Mouse (Mus musculus) neural tube, embryonic 13.5 days (tissue): ENCODE data around the gene Ak1. TPM values are rescaled to one million over a fixed set of nuclear protein-coding genes. Genes with fewer than 3 reads are reported as not detected.

Source experiments
- ATAC-seq: fragments of 200-750 bp; cut with Nextera tagmentation; 2 replicates; pipeline ENCODE4 v1.8.0; 2017; ENCODE audit warnings: low read depth, mild to moderate bottlenecking, moderate TSS enrichment, moderate library complexity
- H3K27ac ChIP-seq: fragments of 300-500 bp; sonication (generic); replicated peaks from 2 replicates; pipeline ENCODE4 v1.5.1; 2015; ENCODE audit warnings: moderate library complexity, mild to moderate bottlenecking, inconsistent platforms
- H3K27me3 ChIP-seq: fragments of 300-500 bp; sonication (generic); 2 replicates; pipeline ENCODE4 v1.6.1; 2015; ENCODE audit warnings: mild to moderate bottlenecking, inconsistent platforms
- H3K36me3 ChIP-seq: fragments of 300-500 bp; sonication (generic); 2 replicates; pipeline ENCODE4 v1.6.1; 2015; ENCODE audit warnings: mild to moderate bottlenecking, inconsistent platforms
- H3K4me1 ChIP-seq: fragments of 300-500 bp; sonication (generic); replicated peaks from 2 replicates; pipeline ENCODE4 v1.6.1; 2015; ENCODE audit warnings: inconsistent platforms
- H3K4me2 ChIP-seq: fragments of 300-500 bp; sonication (generic); 2 replicates; pipeline ENCODE4 v1.6.1; 2015; ENCODE audit warnings: inconsistent platforms, mild to moderate bottlenecking, moderate library complexity
- H3K4me3 ChIP-seq: fragments of 300-500 bp; sonication (generic); 2 replicates; pipeline ENCODE4 v1.5.1; 2015; ENCODE audit warnings: mild to moderate bottlenecking, inconsistent platforms
- H3K9ac ChIP-seq: fragments of 300-500 bp; sonication (generic); 2 replicates; pipeline ENCODE4 v1.6.1; 2015; ENCODE audit warnings: moderate library complexity, mild to moderate bottlenecking, inconsistent platforms
- H3K9me3 ChIP-seq: fragments of 300-500 bp; sonication (generic); 2 replicates; pipeline ENCODE4 v1.6.1; 2016; ENCODE audit warnings: inconsistent platforms
- WGBS: fragments of 180-500 bp; shearing (Covaris S2); methylation state at CpG from one replicate; pipeline ENCODE4 v1.1.7; 2015; 5-methylcytosine and 5-hydroxymethylcytosine counted together
- microRNA counts: library from miRNA; unstranded; fragments of <30 nt; microRNA quantifications from one replicate; lab custom pipeline; 2016
- microRNA-seq: library from miRNA; unstranded; fragments of <30 nt; microRNA quantifications from one replicate; pipeline ENCODE4, GENCODE M21; 2016
- polyA plus RNA-seq: library from polyadenylated mRNA; unstranded; fragments of >200 nt; fragmentation: Nextera tagmentation; extraction: Ambion mirVana; gene quantifications from 2 replicates; pipeline ENCODE4 v1.2.1, GENCODE M21; 2015

The Ak1 gene
- polyA plus RNA-seq, 1 experiment from 2014 or later, result 74.2 TPM

GRCm38 (mm10) chr2:32683701-32684100 is 62.1 kb downstream of the Ak1 start:
- Histone ChIP-seq H3K9ac (no peak overlapping the region), H3K4me2 (no peak overlapping the region), H3K9me3 (no peaks in the 10 kb centered on the region), H3K27ac (no peak overlapping the region), H3K4me3 (no peak overlapping the region), H3K4me1 (peaks cover 17% of the 10 kb centered on the region), H3K27me3 (no peaks in the 10 kb centered on the region), H3K36me3 (peaks cover 57% of the 10 kb centered on the region)
- 93% methylated on average over 10 of the region's 10 CpGs for WGBS
- no peak for ATAC-seq

MicroRNAs encoded within 50 kb of the gene (microRNA counts, 519-probe panel; counts per million panel counts)
- microRNA mmu-miR-1954 (lab: Ali Mortazavi, UCI), result not detected

Small RNA genes within 50 kb of the gene (microRNA-seq; reads per million reads assigned to microRNA genes)
- gene Gm47291 (not detected), gene Mir1954 (not detected)

Other genes with a start within 250 kb of the Ak1 start
- gene 1110008P14Rik, start 239.8 kb upstream of the Ak1 start, polyA plus RNA-seq, result 101 and 135 TPM in 2 replicates
- 0.56 and 1.4 TPM in 2 replicates for gene Lcn2, start 233.5 kb upstream of the Ak1 start, polyA plus RNA-seq
- gene Ptges2, start 225.9 kb upstream of the Ak1 start, polyA plus RNA-seq, result 44.3 and 46.0 TPM in 2 replicates
- 5.1 and 5.6 TPM in 2 replicates for gene Naif1, start 171.3 kb upstream of the Ak1 start, polyA plus RNA-seq
- gene Slc25a25, start 170.3 kb upstream of the Ak1 start, polyA plus RNA-seq, result 49.8 and 49.9 TPM in 2 replicates
- 7.9 and 9.1 TPM in 2 replicates for gene Fam102a, start 86.4 kb upstream of the Ak1 start, polyA plus RNA-seq
- 128 and 143 TPM in 2 replicates for gene Dpm2, start 50.9 kb upstream of the Ak1 start, polyA plus RNA-seq
- gene Pip5kl1, start 47.0 kb upstream of the Ak1 start, polyA plus RNA-seq, result 9.2 and 9.4 TPM in 2 replicates
- gene 9430097D07Rik, start 46.1 kb upstream of the Ak1 start, polyA plus RNA-seq, result 0.50 and 0.71 TPM in 2 replicates
- gene St6galnac4, start 34.7 kb upstream of the Ak1 start, polyA plus RNA-seq, result 25.3 and 25.9 TPM in 2 replicates
- 9.4 and 11.0 TPM in 2 replicates for gene St6galnac6, start 22.0 kb upstream of the Ak1 start, polyA plus RNA-seq
- gene Eng, start 24.8 kb downstream of the Ak1 start, polyA plus RNA-seq, result 28.4 and 31.5 TPM in 2 replicates
- 14.3 and 14.7 TPM in 2 replicates for gene Fpgs, start 82.4 kb downstream of the Ak1 start, polyA plus RNA-seq
- 72.2 and 74.6 TPM in 2 replicates for gene Cdk9, start 91.3 kb downstream of the Ak1 start, polyA plus RNA-seq
- 42.5 and 51.4 TPM in 2 replicates for gene Sh2d3c, start 99.3 kb downstream of the Ak1 start, polyA plus RNA-seq
- gene 6330409D20Rik, start 119.3 kb downstream of the Ak1 start, polyA plus RNA-seq, result 3.2 and 4.0 TPM in 2 replicates
- 53.2 and 55.8 TPM in 2 replicates for gene Tor2a, start 135.5 kb downstream of the Ak1 start, polyA plus RNA-seq
- 0.24 and 0.26 TPM in 2 replicates for gene Ttc16, start 153.9 kb downstream of the Ak1 start, polyA plus RNA-seq
- gene Ptrh1, start 154.0 kb downstream of the Ak1 start, polyA plus RNA-seq, result 5.5 and 6.6 TPM in 2 replicates
- 0.84 and 1.3 TPM in 2 replicates for gene Cfap157, start 162.7 kb downstream of the Ak1 start, polyA plus RNA-seq
- 192 and 198 TPM in 2 replicates for gene Stxbp1, start 225.5 kb downstream of the Ak1 start, polyA plus RNA-seq